Mouse (Mus musculus) spleen, postnatal 10 days (tissue): ENCODE measurements around the gene Alpl.
A peak's percentile ranks its signal among the peaks of the same experiment; 100 is the strongest.

Source experiments
- DNase-seq, 2 experiments: peaks; one replicate each; pipeline ENCODE4 v3.0.0; 2021 to 2022; ENCODE audit warnings: low spot score in 2 of 2

Gene Alpl

DNA sequence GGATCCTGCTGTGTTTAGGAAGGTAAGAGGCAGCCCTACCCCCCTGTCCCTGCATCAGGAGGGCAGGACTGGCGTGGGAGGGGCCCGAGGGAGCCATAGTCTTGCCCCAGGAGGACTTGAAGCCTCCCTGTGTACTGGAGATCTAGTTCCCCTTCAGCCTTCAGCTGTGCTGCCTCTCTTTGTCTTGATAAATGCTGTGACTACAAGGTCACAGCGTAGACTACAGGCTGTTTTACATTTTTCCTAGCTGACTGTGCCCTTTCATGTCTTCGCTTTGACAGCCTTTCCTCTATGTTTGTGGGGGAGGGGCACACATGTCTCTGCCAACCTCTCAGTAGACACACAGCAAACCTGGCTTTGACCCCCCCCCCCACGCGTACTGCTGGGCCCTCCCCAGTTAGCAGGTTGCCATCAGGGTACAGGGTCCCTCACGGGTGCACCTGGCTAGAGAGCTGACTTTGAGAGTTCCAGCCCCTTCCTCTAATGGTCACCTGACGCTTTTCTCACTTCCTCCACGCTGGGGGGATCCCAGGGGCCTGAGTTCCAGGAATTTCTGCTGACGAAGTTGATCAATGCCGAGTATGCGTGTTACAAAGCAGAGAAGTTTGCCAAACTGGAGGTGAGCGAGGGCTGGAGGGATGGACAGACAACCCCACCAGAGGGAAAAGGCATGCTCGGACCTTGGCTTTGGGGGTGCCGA lies 76.7 kb downstream of the Alpl start:
- no peak for DNase-seq

GRCm38 (mm10) chr4:137717671-137718070 lies 78.5 kb downstream of the Alpl start:
- DNase-seq: no peak

DNA sequence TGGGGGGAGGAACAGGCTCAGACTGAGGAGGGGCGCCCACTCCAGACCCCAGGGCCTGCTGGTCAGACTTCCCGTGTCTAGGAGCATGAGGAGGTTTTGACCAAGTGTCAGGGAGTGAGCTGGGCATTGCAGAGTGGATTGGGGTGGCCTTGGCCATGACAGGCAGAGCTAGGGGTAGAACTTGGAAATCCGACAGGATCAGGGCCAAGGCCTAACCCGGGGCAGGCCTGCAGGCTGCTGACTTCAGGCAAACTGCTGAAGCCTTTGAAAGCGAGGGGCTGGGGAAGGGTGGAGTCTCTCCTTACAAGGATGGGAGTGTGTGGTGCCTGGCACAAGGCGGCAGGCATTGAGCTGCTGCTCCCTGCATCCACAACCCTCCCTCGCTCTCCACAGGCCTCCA lies 79.2 kb downstream of the Alpl start:
- no peak for DNase-seq

GRCm38 (mm10) chr4:137714020-137714624 lies 82.1 kb downstream of the Alpl start:
- no peak for DNase-seq

DNA sequence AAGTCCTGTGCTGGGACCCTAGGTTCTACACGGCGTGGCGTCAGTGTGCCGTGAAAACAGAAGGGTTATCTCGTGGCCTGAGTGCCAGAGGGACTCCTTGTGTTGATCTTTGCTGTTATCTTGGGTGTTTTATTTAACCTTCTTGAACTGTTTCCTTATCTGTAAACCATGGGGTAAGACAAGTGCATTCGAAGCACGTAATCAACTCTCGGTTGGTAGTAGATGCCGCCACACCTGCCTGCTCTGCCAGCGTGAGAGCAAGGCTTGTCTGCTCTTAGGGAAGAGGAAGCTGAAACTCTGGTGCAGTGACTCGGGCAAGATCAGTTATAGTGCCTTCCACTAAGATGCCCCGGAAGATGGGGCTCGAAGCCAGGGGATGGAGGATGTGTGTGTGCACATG lies 83.2 kb downstream of the Alpl start:
- DNase-seq: no peak

GRCm38 (mm10) chr4:137707216-137707990 lies 88.8 kb downstream of the Alpl start:
- peak; percentile 81 to 93 for DNase-seq

DNA sequence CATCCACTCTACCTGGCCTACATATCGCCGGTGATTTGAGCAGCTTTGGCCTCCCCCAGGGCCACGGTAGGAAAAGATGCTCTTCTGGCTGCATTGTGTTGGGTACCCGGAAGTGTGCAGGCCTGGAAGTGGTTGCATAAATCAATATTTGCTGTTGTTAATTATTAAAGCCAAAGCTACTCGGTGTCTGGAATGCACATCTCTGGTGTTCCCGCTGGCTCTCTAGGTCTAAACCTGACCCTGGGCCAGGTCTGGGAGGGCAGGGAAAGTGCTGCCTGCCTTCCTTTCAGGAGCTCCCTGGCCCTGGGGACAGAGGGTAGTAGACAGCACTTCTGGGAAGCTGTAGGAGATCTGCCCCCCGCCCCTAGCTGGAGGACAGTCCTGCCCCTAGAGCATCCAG lies 89.7 kb downstream of the Alpl start:
- DNase-seq: no peak

DNA sequence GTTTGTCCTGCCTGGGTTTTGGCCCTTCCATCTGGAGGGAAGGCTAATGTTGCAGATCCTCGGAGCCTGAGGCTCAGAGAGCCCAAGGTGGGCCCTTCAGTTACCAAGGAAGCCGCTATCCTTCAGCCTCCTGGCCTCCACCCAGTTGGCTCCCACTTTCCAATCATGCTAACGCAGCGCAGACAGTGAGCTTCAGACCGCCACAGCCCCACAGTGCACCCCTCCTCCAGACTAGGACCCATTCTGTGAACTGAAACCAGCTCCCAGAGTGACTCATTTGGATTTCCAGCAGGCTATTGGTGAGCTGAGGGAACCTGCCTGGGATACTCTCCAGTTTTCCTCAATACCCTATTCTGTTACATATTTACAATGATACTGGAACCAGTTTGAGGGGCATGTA lies 90.8 kb downstream of the Alpl start:
- no peak for DNase-seq

DNA sequence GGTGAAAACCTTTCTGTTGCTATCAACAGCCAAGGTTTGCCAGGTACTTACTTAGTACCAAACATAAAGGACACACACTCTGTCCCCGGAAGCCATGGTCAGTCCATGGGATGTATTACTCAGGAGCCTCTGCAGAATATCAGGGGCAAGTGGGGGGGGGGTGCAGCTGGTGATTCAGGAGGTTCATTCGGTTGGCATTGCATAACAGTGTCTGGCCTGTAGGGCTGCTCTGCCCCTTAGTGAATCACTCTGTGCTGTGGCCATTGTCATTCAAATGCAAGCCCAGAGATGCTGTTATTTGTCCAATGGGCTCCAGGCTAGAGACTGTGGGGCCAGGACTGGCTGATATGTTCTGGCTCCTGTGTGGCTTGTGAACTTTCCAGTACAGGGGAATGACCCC lies 91.6 kb downstream of the Alpl start:
- DNase-seq: no peak

- DNase-seq: no peak
Measured at GRCm38 (mm10) chr4:137703077-137703476, 93.1 kb downstream of the Alpl start.

- DNase-seq: no peak
Measured at GRCm38 (mm10) chr4:137700960-137701359, 95.2 kb downstream of the Alpl start.

- no peak for DNase-seq
Measured at GRCm38 (mm10) chr4:137699264-137700211, 96.6 kb downstream of the Alpl start.

DNA sequence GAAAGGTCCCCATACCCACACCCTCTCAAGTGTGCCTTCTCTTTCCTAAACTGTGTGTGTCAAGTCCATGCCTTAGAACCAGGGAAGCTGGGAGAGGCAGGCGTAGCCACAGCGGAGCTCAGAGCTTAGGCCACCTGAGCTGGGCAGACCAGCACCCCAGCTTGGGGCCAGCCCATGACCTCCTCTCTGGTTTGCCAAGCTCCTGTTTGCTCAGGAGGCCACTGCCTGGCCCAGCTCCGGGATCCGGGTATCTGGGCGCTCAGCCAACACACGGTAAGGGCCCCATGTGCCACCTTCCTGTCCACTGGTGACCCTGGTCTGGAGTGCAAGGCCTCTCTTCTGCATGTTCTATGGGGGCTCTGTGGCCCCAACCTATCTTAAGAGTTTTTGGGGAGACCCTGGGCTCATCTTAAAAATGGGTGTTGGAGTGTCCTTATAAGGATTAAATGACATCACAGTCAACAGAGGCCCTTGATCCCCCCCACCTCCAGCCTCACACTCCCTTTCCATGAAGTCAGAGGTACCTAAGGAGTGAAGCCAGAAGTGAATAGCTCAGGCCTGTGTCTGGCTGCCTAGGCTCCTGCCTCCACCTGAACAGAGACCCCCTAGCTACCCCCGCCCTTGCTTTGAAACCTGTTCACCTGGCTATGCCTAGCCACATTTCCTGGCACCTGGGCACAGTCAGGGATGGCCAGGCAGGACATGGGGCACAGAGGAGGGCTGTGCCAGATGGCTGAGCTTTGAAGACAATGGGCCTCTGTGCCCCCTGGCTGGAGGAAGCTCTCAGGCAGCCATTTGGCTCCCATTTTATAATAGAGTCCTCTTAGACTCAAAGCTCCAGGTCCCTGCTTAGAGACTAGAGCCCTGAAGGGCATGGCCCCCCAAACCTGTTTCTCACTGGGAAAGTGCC lies 97.9 kb downstream of the Alpl start:
- no peak for DNase-seq

DNA sequence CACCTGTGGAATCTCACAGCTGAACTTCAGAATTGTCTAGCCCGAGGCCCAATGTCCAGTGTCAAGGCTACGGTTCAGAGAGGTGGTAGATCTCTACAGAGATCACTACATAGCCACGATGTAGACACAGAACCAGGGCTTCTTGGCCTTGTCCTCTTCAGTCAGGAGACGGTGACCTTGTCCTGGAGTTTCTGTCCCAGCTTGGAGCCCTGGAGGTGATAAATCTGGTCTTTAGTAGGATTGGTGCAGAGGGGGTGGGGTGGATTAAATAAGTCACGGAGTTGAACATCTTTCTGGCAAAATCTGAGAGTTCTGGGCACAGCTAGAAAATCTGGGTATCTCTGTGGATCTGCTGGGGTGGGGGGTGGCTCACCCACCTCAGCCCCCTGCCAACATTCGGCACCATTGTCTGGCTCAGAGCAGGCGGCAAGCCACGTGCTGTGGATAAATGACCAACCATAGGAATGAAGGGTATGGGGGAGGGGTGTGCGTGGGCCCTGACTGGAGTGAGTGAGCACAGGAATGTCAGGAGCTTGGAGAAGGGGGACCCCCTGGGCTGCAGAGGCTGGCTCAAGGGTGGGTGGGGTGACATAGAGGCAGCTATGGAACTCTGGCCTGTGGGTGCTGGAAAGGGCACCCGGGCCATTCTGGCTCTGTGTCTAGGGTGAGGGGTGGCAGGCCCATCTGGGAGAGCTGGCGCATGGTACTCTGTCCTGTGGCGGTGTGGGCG lies 98.9 kb downstream of the Alpl start:
- no peak for DNase-seq

- DNase-seq: no peak
Measured at GRCm38 (mm10) chr4:137695900-137696299, 100.3 kb downstream of the Alpl start.

GRCm38 (mm10) chr4:137695300-137695699 lies 100.9 kb downstream of the Alpl start:
- DNase-seq: no peak

DNA sequence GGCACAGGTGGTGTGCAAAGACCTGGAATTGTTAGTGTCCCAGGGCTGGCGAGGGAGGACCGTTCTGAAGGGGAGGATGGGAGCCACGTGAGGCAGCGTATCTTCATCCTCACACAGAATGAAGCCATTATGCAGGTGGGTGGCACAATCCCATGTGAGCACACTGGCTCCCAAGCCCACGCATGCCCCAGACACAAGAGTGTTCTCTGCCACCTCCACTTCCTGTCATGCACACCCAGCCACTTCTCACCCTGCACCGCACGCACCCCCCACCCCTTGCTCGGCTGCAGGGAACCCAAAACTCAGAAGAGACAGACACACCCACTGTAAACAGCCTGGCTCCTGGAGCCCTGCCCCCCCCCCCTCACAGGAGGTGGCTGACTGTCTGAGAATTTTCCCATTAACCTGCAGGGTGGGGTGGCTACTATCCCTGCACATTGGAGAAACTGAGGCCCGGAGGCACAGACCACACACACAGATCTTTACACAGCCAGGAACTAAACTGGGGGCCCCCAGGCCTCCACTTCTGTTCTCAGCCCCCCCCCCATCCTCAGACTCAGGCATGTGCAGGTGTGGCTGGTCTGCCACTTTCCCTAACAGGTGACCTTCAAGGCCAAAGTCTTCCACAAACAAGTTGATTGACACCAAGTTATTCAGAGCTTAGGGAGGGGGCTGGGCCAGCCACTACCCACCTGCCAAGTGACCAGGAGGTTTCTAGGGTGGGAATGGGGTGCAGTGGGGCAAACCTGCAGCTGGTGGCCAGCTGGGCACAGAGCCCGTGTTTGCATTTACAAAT lies 103.9 kb downstream of the Alpl start:
- no peak for DNase-seq
